Mouse (Mus musculus) left cerebral cortex, adult 18-20 months (tissue): ENCODE data around the gene Sympk. TPM values are rescaled to one million over a fixed set of nuclear protein-coding genes. Genes with fewer than 3 reads are reported as not detected.

ENCODE experiments used
- DNase-seq, 2 experiments: peaks; one replicate each; pipeline ENCODE4 v3.0.0; 2021 to 2022; ENCODE audit warnings: low spot score in 2 of 2, mixed read lengths in 1 of 2
- microRNA-seq, 2 experiments: library from miRNA; unstranded; fragments of <30 nt; microRNA quantifications; one replicate each; pipeline ENCODE4 v1.2.0; 2021
- total RNA-seq, 2 experiments: library from RNA; stranded (reverse); gene quantifications; 2 replicates each; pipeline ENCODE4 v1.2.3; 2021

Gene Sympk
- total RNA-seq, 2 experiments from 2014 or later: 116 to 123 TPM

- DNase-seq: no peak
These were observed 79.6 kb downstream of the Sympk start for GRCm38 (mm10) chr7:19103741-19104140.

Small RNA genes within 50 kb of the gene (microRNA-seq; reads per million reads assigned to microRNA genes)
- gene Mir3100: 2.7 to 4.0 reads per million in 2 experiments

Other genes starting within 250 kb of the Sympk start
- gene Psg19, start 225.9 kb upstream of the Sympk start, total RNA-seq: not detected
- not detected for gene Psg17, start 202.8 kb upstream of the Sympk start, total RNA-seq
- 1 to 10 TPM; 2.3 to 3.0 TPM for gene Mill2, start 184.4 kb upstream of the Sympk start, total RNA-seq
- gene Pglyrp1, start 153.0 kb upstream of the Sympk start, total RNA-seq: 10 to 100 TPM in 1 of 2 experiments, 1 to 10 TPM in 1; 9.5 to 19.9 TPM
- 10 to 100 TPM; 10.5 to 12.6 TPM for gene Ccdc61, start 114.0 kb upstream of the Sympk start, total RNA-seq
- 10 to 100 TPM; 69.9 to 70.1 TPM for gene Nova2, start 98.5 kb upstream of the Sympk start, total RNA-seq
- gene Nanos2, start 37.0 kb upstream of the Sympk start, total RNA-seq: under 1 TPM; 0.40 to 0.49 TPM
- gene Mypop, start 33.1 kb upstream of the Sympk start, total RNA-seq: 10 to 100 TPM; 53.8 to 59.5 TPM
- gene Irf2bp1, start 20.3 kb upstream of the Sympk start, total RNA-seq: 10 to 100 TPM; 55.7 to 57.8 TPM
- gene Foxa3, start 839 bp upstream of the Sympk start, total RNA-seq: not detected
- under 1 TPM in 1 of 2 experiments, not detected in 1; 0.35 TPM for gene Rsph6a, start 30.3 kb downstream of the Sympk start, total RNA-seq
- gene Dmwd, start 51.9 kb downstream of the Sympk start, total RNA-seq: 100 to 1,000 TPM; 143 TPM
- 10 to 100 TPM; 26.6 to 32.0 TPM for gene Dmpk, start 59.5 kb downstream of the Sympk start, total RNA-seq
- gene Six5, start 70.2 kb downstream of the Sympk start, total RNA-seq: 1 to 10 TPM; 2.3 to 3.0 TPM
- under 1 TPM; 0.16 to 0.40 TPM for gene Gm4969, start 94.0 kb downstream of the Sympk start, total RNA-seq
- gene Fbxo46, start 95.5 kb downstream of the Sympk start, total RNA-seq: 10 to 100 TPM; 13.6 to 15.6 TPM
- 10 to 100 TPM; 15.0 to 17.0 TPM for gene Qpctl, start 124.9 kb downstream of the Sympk start, total RNA-seq
- 10 to 100 TPM; 73.9 to 78.5 TPM for gene Snrpd2, start 125.3 kb downstream of the Sympk start, total RNA-seq
- 1 to 10 TPM; 1.4 to 1.8 TPM for gene Gipr, start 141.8 kb downstream of the Sympk start, total RNA-seq
- gene Eml2, start 152.0 kb downstream of the Sympk start, total RNA-seq: 100 to 1,000 TPM; 141 to 147 TPM
- gene Gpr4, start 188.2 kb downstream of the Sympk start, total RNA-seq: 1 to 10 TPM; 2.5 to 3.6 TPM
- gene Opa3, start 204.0 kb downstream of the Sympk start, total RNA-seq: 10 to 100 TPM; 47.3 to 47.6 TPM
- 10 to 100 TPM; 13.6 to 15.1 TPM for gene Vasp, start 247.4 kb downstream of the Sympk start, total RNA-seq